Mouse (Mus musculus) heart, postnatal 0 days (tissue): Measurements from ENCODE around the gene Cetn4. TPM values are rescaled to one million over a fixed set of nuclear protein-coding genes. Genes with fewer than 3 reads are reported as not detected.

Experiments
- ATAC-seq: fragments of 200-750 bp; cut with Nextera tagmentation; 2 replicates; pipeline ENCODE4 v1.8.0; 2017; ENCODE audit warnings: low read depth, moderate number of reproducible peaks, moderate library complexity; ENCODE audit not compliant: insufficient read depth
- DNase-seq: peaks from one replicate; pipeline ENCODE4 v3.0.0-alpha.2; 2016; ENCODE audit warnings: low spot score
- H3K27ac ChIP-seq: fragments of 300-500 bp; sonication (generic); 2 replicates; pipeline ENCODE4 v1.5.1; 2014; ENCODE audit warnings: low read depth, mild to moderate bottlenecking
- H3K27me3 ChIP-seq: fragments of 300-500 bp; sonication (generic); 2 replicates; pipeline ENCODE4 v1.6.1; 2014; ENCODE audit warnings: low read length, mixed read lengths; ENCODE audit not compliant: control insufficient read depth, insufficient read depth
- H3K36me3 ChIP-seq: fragments of 300-500 bp; sonication (generic); replicated peaks from 2 replicates; pipeline ENCODE4 v1.6.1; 2014; ENCODE audit warnings: low read length, mixed read lengths; ENCODE audit not compliant: control insufficient read depth, insufficient read depth
- H3K4me1 ChIP-seq: fragments of 300-500 bp; sonication (generic); 2 replicates; pipeline ENCODE4 v1.6.1; 2014; ENCODE audit warnings: antibody characterized with exemption; ENCODE audit not compliant: control insufficient read depth, insufficient read depth
- H3K4me2 ChIP-seq: fragments of 300-500 bp; sonication (generic); 2 replicates; pipeline ENCODE4 v1.6.1; 2014; ENCODE audit warnings: low read depth, mild to moderate bottlenecking, low read length, moderate library complexity
- H3K4me3 ChIP-seq: fragments of 300-500 bp; sonication (generic); 2 replicates; pipeline ENCODE4 v1.5.1; 2014; ENCODE audit warnings: low read depth, low read length
- H3K9ac ChIP-seq: fragments of 300-500 bp; sonication (generic); replicated peaks from 2 replicates; pipeline ENCODE4 v1.6.1; 2014; ENCODE audit warnings: low read depth, low read length, mixed read lengths
- H3K9me3 ChIP-seq: fragments of 300-500 bp; sonication (generic); replicated peaks from 2 replicates; pipeline ENCODE4 v1.6.1; 2016; ENCODE audit warnings: low read length; ENCODE audit not compliant: control insufficient read depth
- CTCF ChIP-seq: IDR thresholded peaks from 2 replicates; pipeline ENCODE4 v1.5.1; 2016; ENCODE audit warnings: antibody characterized with exemption, control low read depth, low read depth
- EP300 ChIP-seq: IDR thresholded peaks from 2 replicates; pipeline ENCODE4 v1.6.1; 2016; ENCODE audit warnings: antibody characterized with exemption, low read depth
- WGBS: fragments of 180-500 bp; shearing (Covaris S2); extraction: QIAGEN DNeasy Blood & Tissue Kit; methylation state at CpG from one replicate; pipeline ENCODE4 v1.1.7; 2014; 5-methylcytosine and 5-hydroxymethylcytosine counted together
- polyA plus RNA-seq: library from polyadenylated mRNA; unstranded; fragments of >200 nt; fragmentation: Nextera tagmentation; extraction: Ambion mirVana; gene quantifications from 2 replicates; pipeline ENCODE4 v1.2.1, GENCODE M21; 2015
- total RNA-seq: library from RNA; depleted of rRNA; stranded (reverse); fragments of >200 nt; gene quantifications from 2 replicates; pipeline ENCODE4 v1.2.3, GENCODE M21; 2014; ENCODE audit warnings: low replicate concordance

Gene Cetn4
- total and polyA plus RNA-seq, 2 experiments from 2014 or later, result 0.04 to 1.2 TPM

DNA sequence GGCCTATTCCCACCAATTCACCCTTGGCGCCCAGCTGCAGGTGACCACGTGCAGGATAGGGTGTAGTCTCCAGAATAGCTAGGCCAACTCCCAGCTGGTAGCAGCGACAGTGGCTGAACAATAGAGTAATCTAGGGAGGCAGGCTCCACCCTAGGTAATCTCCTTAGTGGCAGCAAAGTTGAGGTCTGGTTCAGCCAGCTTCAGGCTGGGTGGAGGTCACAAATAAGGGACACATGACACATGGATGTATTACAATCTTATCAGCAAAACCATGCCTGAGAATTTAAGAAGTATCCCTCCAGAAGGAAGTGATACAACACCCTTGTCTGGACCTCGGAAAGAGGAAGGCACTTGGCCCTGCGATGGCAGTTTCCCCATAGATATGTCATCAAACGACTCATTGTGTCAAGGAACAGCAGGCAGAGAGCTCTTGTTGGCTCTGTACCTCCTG, 19.5 kb upstream of the Cetn4 start:
- ATAC-seq (no peak), DNase-seq (no peak)
- TF ChIP-seq CTCF, result no peak
- no peak for TF ChIP-seq EP300
- Histone ChIP-seq H3K27me3 (no peaks in the 10 kb centered on the region), H3K36me3 (no peaks in the 10 kb centered on the region), H3K4me2 (no peak overlapping the region), H3K4me1 (0 out of 2 replicates have a peak, but pooled peaks cover 3% of the 10 kb centered on the region), H3K27ac (no peak overlapping the region), H3K9ac (no peak overlapping the region), H3K4me3 (no peak overlapping the region), H3K9me3 (no peaks in the 10 kb centered on the region)
- 50% methylated on average over 6 of the region's 6 CpGs for WGBS

DNA sequence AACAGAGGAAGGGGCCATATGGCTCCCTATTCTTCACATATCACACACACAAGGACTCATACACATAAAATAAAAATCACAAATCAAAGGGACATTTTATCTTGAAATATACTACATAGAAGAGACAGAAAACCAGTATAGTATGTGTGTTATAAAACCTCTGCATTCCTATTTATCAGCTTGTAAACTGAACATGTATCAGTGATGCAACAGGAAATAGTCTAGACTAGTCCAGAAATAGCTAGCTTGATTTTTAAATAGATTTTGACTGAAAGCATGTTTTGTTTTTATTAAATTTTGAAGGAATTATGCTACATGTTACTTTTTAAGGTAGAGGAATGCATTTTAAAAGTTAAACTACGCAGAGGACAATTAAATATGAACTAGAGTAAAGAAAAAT, 17.5 kb upstream of the Cetn4 start:
- Histone ChIP-seq H3K4me2 (no peak overlapping the region), H3K27ac (no peak overlapping the region), H3K36me3 (no peaks in the 10 kb centered on the region), H3K9me3 (no peaks in the 10 kb centered on the region), H3K4me3 (no peak overlapping the region), H3K9ac (no peak overlapping the region), H3K27me3 (no peaks in the 10 kb centered on the region), H3K4me1 (0 out of 2 replicates have a peak, but pooled peaks cover 3% of the 10 kb centered on the region)
- DNase-seq, result no peak
- TF ChIP-seq CTCF (no peak), EP300 (no peak)
- ATAC-seq, result no peak
- WGBS, result 78% methylated on average over 1 of the region's 1 CpGs

DNA sequence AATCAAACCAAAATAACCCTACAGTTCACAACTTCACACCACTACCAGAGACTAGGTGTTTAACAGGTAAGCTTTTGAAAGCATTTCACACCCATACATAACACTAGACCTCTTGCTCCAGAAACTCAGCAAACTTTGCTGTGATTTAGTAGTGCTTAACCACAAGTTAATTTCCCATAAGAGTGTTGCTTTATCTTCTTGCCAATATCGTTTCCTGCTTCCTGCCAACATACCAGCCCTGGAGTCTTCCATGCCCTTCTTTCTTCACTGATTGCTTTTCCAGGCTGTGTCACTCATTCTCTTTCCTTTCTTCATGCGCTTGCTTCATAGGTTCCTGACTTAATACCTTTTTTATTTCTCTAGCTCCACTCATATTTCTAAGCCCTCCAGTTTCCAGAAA, 16.0 kb upstream of the Cetn4 start:
- no peaks in the 10 kb centered on the region for H3K36me3 ChIP-seq
- 59% methylated on average over 2 of the region's 2 CpGs for WGBS
- ATAC-seq, result no peak
- H3K4me2 ChIP-seq, result no peak overlapping the region
- H3K27me3 ChIP-seq, result no peaks in the 10 kb centered on the region
- no peak overlapping the region for H3K4me3 ChIP-seq
- H3K4me1 ChIP-seq, result 0 out of 2 replicates have a peak, but pooled peaks cover 3% of the 10 kb centered on the region
- DNase-seq, result no peak
- no peaks in the 10 kb centered on the region for H3K9me3 ChIP-seq
- no peak overlapping the region for H3K27ac ChIP-seq
- H3K9ac ChIP-seq, result no peak overlapping the region
- no peak for TF ChIP-seq CTCF
- TF ChIP-seq EP300, result no peak

DNA sequence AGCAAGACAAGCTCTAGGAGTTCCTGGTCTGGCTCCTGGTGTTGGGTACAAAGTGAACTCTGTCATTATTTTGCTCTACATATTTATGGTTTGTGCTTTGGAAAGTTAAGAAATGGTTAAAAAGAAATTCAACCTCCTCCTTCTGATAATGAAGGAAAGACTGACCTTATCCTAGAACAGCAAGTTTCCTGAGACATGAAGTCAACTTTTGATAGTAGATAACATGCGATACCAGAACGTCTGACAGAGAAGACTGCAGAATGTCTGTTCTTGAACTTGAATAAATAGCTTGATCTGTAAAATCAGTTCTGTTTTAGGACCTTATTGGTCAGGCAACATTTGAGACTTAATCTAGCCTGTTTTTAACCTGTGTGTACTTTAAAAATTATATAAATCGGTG, 14.1 kb upstream of the Cetn4 start:
- Histone ChIP-seq H3K27ac (no peak overlapping the region), H3K9me3 (no peaks in the 10 kb centered on the region), H3K36me3 (no peaks in the 10 kb centered on the region), H3K9ac (no peak overlapping the region), H3K4me3 (no peak overlapping the region), H3K4me2 (no peak overlapping the region), H3K4me1 (0 out of 2 replicates have a peak, but pooled peaks cover 3% of the 10 kb centered on the region), H3K27me3 (no peaks in the 10 kb centered on the region)
- TF ChIP-seq CTCF (no peak), EP300 (no peak)
- DNase-seq (no peak), ATAC-seq (no peak)
- 60% methylated on average over 3 of the region's 3 CpGs for WGBS

DNA sequence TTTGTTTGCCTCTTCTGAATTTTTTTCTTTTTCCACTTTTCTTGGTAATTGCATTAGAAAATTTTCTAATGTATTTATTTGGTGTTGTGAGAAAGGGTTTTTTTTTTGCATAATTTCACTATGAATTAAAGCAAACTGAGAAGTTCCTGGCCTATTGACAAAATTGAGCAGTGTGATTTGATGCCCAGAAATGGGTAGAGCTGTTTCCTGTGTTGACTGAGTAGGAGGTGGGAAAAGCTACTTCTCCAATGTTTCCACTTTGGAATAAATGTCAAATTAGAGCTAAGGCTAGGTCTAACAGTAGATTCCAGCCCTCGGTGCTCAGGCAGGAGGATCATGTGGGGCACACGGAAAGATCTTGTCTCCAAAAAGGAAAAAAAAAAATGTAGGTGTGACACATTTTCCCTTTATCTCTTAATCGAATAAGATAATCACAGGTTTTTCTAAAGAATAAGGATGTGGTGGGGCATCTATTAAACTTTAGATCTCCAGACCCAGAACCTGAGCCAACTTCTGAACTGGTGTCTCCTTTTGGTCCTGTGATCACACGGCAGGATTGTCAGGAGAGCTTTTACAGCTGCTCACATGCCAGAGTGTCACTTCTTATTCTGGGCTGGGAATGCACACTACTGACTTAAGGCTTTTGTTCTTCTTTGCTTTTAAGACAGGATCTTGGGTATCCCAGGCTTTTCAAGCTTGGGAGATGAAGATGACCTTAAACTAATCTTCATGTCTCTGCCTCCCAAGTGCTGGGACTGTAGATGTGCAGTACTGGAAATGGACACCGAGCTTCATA, 13.0 kb upstream of the Cetn4 start:
- Histone ChIP-seq H3K36me3 (no peaks in the 10 kb centered on the region), H3K4me1 (0 out of 2 replicates have a peak, but pooled peaks cover 3% of the 10 kb centered on the region), H3K27me3 (no peaks in the 10 kb centered on the region), H3K9ac (no peak overlapping the region), H3K4me2 (no peak overlapping the region), H3K9me3 (no peaks in the 10 kb centered on the region), H3K4me3 (no peak overlapping the region), H3K27ac (no peak overlapping the region)
- DNase-seq, result no peak
- 66% methylated on average over 5 of the region's 5 CpGs for WGBS
- no peak for ATAC-seq
- TF ChIP-seq EP300 (no peak), CTCF (no peak)

DNA sequence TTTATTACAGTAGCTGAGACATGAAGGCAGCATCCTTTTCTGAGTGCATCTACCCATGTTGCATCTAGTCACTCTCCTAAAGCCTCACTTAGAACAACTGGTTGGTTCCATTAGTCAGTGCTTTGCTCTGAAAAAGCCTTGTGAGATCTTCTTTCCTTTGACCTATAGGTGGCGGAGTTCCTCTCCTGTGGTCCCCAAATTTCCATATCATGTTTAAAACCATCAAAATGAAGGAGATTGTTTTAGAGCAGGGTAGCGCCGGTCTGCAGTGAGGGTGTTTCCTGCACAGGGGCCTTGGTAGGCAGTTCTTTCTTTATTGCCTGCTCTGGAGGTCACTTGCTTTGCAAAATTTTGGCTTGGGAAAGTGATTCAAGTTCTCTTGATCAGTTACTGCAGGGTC, 11.8 kb upstream of the Cetn4 start:
- Histone ChIP-seq H3K9me3 (no peaks in the 10 kb centered on the region), H3K27me3 (no peaks in the 10 kb centered on the region), H3K27ac (no peak overlapping the region), H3K4me2 (no peak overlapping the region), H3K36me3 (0 out of 2 replicates have a peak, but pooled peaks cover 4% of the 10 kb centered on the region), H3K4me1 (0 out of 2 replicates have a peak, but pooled peaks cover 3% of the 10 kb centered on the region), H3K4me3 (no peak overlapping the region), H3K9ac (no peak overlapping the region)
- ATAC-seq, result no peak
- DNase-seq, result peak; percentile 44
- TF ChIP-seq EP300 (no peak), CTCF (peak; percentile 69)
- WGBS, result 24% methylated on average over 3 of the region's 3 CpGs
